Mouse (Mus musculus): Measurements from ENCODE around the gene Ugdh.

The Ugdh gene

DNA sequence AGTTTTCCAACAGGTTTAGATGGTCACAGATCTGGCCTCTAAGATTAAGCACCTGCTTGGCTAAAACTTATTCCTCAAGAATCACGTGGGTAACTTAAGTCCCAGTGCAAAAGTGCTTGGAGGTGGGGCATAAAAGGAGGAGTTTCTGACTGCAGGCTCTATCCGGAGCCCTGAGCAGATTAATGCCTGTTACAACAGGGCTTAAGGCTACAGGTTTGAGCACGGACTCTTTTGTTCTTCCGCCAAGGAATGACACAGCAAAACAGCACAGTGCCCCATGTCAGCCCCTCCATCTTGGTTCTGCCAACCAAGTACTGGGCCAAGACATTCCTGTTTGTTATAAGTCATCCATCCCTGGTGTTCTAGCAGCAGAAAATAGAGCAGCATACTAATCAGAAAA lies 7.4 kb downstream of the Ugdh start:
- DNase-seq (ENCODE audit: low spot score in 2 of 2) = no peak

DNA sequence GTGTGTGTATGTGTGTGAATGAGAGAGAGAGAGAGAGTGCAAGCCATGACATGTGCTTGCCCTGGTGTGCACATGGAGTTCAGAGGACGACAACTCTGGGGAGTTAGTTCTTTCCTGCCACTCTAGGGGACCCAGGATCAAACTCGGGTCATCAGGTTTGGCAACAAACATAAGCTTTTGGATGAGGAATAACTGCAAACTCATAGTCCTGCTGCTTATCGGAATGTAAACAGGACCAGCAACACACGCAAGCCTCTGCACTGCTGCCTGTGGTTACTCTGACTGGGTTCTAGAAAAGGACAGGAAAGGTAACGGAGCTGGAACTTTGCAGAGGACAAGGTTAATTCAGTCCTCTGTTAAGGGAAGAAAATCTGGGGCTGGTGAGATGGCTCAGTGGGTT lies 10.5 kb downstream of the Ugdh start:
- DNase-seq (ENCODE audit: low spot score in 2 of 2) = no peak

DNA sequence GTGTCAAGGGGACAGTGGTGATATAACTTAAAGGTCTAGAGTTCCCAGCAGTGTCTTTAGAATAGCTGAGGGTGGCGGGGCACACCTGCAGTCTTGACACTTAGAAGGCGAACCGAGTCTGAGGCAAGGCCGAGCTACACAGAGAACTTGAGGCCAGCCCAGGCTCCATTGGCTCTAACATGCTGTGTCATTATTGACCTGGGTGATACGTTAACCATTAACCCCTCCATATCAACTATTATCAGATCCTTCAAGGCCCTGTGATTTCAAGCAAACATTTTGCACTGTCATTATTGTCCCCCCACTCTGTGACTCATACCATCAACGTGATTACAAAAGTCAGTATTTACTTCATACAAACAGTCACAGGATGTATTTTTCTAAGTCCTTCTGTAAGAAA lies 11.5 kb downstream of the Ugdh start:
- DNase-seq (ENCODE audit: low spot score in 2 of 2) = no peak

GRCm38 (mm10) chr5:65422803-65423202 lies 12.9 kb downstream of the Ugdh start:
- DNase-seq (ENCODE audit: low spot score in 2 of 2) = no peak

GRCm38 (mm10) chr5:65420822-65421221 lies 14.9 kb downstream of the Ugdh start:
- DNase-seq (ENCODE audit: low spot score in 2 of 2) = no peak

DNA sequence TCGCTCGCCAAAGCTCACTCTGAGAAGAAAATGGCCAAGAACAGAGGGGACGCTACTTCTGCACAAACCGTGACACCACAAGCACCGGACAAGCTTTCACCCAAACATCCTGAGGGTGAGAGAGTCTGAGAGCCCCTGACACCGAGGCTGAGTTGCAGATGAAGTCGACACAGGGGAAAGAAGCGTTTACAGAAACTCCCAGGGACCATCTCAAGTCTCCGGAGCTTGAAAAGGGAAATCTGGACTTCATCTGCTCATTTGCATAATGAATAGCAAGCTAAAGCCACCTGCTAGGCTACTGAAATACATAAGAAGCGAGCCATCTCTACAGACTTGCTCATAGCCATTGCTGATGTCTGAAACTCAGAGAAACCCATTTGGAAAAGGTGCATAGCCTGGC lies 16.6 kb downstream of the Ugdh start:
- no peak for DNase-seq (ENCODE audit: low spot score in 2 of 2)

DNA sequence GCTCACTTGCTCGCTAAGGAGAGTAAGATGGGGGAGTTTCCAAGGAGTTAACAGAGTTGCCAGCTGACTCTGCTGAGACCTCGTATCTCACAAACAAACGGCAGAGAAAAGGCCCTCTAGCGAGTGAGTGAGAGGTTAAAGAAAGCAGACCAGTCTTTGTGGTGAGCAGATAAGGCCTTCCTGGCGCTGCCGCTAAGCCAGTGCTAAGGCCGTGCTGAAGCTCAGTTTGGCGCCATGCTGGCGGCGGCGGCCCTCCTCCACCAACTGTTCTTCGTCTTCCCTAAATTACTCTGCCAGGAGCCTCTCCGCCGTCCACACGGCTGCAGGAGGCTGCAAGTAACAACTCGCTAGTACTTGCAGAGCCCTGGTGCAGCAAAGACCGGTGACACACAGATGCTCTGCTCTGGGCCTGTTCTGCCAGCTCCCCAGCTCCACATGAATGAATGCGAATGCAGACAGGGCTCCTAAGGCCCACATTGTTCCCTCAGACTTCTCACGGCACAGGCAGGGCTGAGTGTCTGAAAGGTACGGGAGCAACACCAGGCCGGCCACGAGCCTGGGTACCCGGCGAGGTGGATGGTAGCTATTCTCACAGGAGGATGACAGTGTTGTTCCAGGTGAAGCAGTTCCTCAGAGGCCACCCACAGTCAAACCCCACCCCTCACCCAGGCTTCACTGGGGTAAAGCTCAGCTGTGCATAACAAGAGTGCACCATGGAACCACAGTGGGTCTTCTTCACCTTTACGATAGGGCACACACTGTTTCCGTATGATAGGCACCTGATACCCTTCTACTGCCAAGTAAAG lies 19.9 kb downstream of the Ugdh start:
- peak in 1 of 2 experiments; percentile 24 for DNase-seq (ENCODE audit: low spot score in 2 of 2)

DNA sequence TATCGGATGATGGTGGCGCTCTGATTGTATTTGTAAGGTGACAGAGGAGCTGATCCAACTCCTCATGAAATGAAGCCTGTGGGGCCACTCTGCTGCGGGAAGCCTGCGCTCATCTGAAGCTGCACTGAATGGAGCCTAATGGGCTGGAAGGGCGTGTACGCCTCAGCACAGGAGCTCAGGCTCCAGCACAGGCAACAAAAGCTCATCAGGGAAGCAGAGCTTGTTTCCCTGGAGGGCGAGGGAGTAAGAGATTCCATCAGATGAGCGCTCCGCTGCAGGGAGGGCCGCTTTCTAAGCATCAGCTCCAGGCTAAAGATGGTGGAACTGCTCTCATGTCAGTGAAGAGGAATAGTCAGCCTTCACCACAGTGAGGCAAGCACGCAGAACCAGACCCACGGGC lies 27.8 kb downstream of the Ugdh start:
- no peak for DNase-seq (ENCODE audit: low spot score in 2 of 2)

- peak; percentile 81 to 88 for DNase-seq (ENCODE audit: low spot score in 2 of 2)
Measured at GRCm38 (mm10) chr5:65401251-65401994, 34.3 kb downstream of the Ugdh start.

- DNase-seq (ENCODE audit: low spot score in 2 of 2) = no peak
Measured at GRCm38 (mm10) chr5:65394425-65394824, 41.3 kb downstream of the Ugdh start.

GRCm38 (mm10) chr5:65391753-65392152 lies 44.0 kb downstream of the Ugdh start:
- no peak for DNase-seq (ENCODE audit: low spot score in 2 of 2)

DNA sequence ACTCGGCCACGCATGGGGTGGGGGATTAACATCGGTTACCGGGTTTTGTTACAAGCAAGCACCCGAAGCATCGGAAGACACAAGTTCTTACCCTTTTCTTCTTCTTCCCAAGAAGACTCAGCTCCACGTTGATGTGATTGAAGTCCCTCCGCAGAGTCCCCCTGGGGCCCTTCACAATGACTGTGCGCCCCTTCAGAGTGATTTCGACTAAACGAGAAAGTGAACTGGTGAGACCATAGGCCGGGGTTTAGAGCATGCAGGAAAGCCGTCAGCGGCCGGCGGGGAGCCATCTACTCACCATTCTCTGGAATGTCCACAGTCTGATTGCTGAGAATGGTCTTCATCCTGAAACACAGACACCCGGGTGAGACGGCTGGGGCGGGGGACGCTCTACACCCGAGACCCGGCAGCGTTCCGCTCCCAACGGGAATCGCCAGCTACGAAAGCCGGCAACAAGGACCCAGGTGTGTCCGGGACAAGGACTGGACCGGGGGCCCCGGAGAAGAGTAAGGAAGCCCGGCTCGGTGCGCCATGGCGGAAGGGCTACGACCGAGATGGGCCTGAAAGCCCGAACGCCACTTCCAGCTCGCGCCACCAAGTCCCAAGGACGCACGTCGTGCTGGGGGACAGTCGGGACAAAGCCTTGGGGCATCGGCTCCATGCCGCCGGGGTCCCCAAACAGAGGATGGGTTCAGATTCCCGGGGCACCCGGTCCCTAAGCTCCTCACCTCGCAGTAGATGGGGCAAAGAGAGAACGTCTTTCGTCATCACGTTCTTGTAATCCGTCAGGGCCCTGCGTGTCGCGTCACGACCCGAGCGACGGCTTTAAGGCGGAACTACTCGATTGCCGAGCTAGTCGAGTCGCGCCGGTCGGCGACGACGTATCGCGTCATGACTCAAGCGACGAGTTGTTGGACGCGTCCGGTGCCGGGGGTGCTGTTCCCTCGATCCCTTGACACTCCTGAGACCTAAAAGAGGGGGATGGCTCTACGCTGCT lies 44.8 kb downstream of the Ugdh start, which contains the start of the genes Rpl9 and Lias:
Gene Rpl9, minus strand, starts transcription at position 797 of the 997 bp plus-strand sequence.
Gene Lias, plus strand, starts transcription at position 850 of the 997 bp plus-strand sequence.
- peak; percentile 100 for DNase-seq (ENCODE audit: low spot score in 2 of 2)

DNA sequence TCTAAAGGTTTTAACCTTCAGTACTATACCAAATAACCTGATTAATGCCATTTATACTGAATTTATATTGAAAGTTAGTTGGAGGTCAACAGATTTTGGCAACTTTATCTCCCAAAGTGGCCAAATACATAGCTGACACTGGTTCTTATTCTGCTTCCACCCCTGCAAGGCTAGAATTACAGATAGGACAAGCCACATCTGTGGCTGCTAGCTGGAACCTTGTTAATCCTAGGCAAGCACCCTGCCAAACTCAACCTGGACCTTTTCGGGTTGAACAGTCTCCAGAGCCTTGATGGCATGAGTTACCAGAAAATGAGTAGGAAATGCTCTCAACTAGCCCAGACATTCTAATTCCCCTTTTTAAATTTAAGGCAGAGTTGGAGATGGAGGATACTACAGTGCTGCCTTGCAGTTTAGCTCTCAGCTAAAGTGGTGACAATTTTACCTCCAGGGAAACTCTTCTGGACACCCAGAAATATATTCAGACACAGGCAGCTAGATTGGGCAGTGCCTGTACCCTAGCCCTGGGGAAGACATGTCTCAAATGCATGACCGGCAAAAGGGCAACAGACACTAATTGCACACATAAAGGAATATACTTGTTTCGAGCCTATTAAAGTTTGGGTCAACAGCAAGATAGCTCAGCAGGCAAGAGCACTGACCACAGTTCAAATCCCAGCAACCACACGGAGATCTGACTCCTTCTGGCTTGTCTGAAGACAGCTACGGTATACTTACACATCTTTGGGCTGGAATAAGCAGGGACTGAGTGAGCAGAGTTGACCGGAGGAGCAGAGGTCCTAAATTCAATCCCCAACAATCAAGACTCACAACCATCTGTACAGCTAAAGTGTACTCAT lies 48.5 kb downstream of the Ugdh start:
- no peak for DNase-seq (ENCODE audit: low spot score in 2 of 2)

GRCm38 (mm10) chr5:65385704-65386103 lies 50.0 kb downstream of the Ugdh start:
- no peak for DNase-seq (ENCODE audit: low spot score in 2 of 2)

DNA sequence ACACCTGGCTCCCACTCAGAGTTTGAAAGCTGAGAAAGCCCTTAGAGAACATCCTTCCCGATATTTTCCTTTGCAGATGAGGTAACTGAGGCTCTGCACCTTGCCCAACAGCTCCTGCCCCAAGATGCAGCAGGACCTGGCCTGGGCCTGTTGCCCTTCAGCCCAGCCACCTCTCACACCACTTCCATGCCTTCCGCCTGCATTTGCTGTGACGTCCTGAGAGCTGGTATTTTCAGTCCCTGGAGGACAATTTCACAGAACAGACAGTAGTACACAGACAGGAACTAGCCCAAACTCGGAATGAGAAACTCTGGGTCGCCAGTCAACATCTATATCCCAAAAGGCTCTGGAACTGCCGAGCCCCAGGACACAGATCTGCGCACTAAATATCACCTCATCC lies 61.0 kb downstream of the Ugdh start:
- DNase-seq (ENCODE audit: low spot score in 2 of 2) = no peak

GRCm38 (mm10) chr5:65371551-65371950 lies 64.2 kb downstream of the Ugdh start:
- DNase-seq (ENCODE audit: low spot score in 2 of 2) = no peak

- no peak for DNase-seq (ENCODE audit: low spot score in 2 of 2)
Measured at GRCm38 (mm10) chr5:65367837-65368236, 67.9 kb downstream of the Ugdh start.

Measured in spleen, postnatal 4 days (tissue).